Comparison of ENCODE assay signal across 20 mouse cellular contexts in the genomic region with DNA sequence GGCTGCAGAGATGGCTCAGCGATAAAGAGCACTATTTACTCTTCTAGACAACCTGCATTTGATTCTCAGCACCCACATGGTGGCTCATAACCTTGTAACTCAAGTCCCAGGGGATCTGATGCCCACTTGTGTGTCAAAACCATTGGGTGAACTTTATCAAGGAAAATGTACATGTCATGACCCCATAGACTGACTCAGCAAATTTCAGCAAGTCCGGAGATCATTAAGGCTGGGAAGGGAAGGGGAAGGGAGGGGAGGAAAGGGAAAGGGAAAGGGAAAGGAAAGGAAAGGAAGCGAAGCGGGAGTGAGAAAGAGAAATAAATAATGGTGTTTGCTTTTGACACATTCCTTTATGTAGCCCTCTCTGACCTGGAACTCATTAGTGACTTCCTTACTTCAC. TPM values are rescaled to one million over a fixed set of nuclear protein-coding genes. Genes with fewer than 3 reads are reported as not detected.
"Had no signal": no experiment of that assay in that cellular context is flagged by ENCODE, and none has a peak within 500 bp of the region (broad histone marks: within the 10 kb centered on the region; RNA-seq: fewer than 3 reads in every experiment).

No protein-coding gene starts in this region.

- H3K4me2 ChIP-seq: limb, embryonic 13.5 days; lung, embryonic 14.5 days; midbrain, embryonic 11.5 days; midbrain, embryonic 15.5 days; neural tube, embryonic 12.5 days; stomach, embryonic 15.5 days had no signal

- H3K4me1 ChIP-seq: midbrain, embryonic 15.5 days had no signal

- ATAC-seq: intestine, embryonic 16.5 days; midbrain, embryonic 15.5 days had no signal

- H3K36me3 ChIP-seq: limb, embryonic 13.5 days; midbrain, embryonic 15.5 days had no signal

- DNase-seq: kidney, adult 2 months; kidney, postnatal 25 days; left cerebral cortex, postnatal 4 days; lung, embryonic 14.5 days; lung, postnatal 10 days; right cerebral cortex, postnatal 4 days; spleen, adult 18-20 months; thymus, adult 2 months; thymus, postnatal 25 days had no signal

- H3K9ac ChIP-seq: limb, embryonic 13.5 days; lung, embryonic 14.5 days; midbrain, embryonic 15.5 days; neural tube, embryonic 12.5 days; stomach, embryonic 15.5 days had no signal

- H3K9me3 ChIP-seq: limb, embryonic 13.5 days; megakaryocyte, embryonic 14.5 days; midbrain, embryonic 15.5 days; neural tube, embryonic 12.5 days; stomach, embryonic 15.5 days had no signal

- H3K27me3 ChIP-seq: limb, embryonic 13.5 days; megakaryocyte, embryonic 14.5 days; midbrain, embryonic 15.5 days; neural tube, embryonic 12.5 days; stomach, embryonic 15.5 days had no signal

- H3K4me3 ChIP-seq: limb, embryonic 13.5 days; megakaryocyte, embryonic 14.5 days; midbrain, embryonic 15.5 days; neural tube, embryonic 12.5 days; stomach, embryonic 15.5 days had no signal

- H3K27ac ChIP-seq: limb, embryonic 13.5 days; macrophage; midbrain, embryonic 15.5 days; neural tube, embryonic 12.5 days; stomach, embryonic 15.5 days had no signal

RNA-seq across cellular contexts. Expression of gene Dnajb7, which starts 10.0 kb away (rescaled TPM):
- total RNA-seq: layer of hippocampus, adult 18-20 months; left cerebral cortex, postnatal 10 days; neutrophil, adult 5-6 weeks had no signal
- polyA plus RNA-seq: thymus, adult 2 months had no signal
